Mouse (Mus musculus) kidney, postnatal 0 days (tissue): Measurements from ENCODE around the gene Slc11a1. TPM values are rescaled to one million over a fixed set of nuclear protein-coding genes. Genes with fewer than 3 reads are reported as not detected.
A peak's percentile ranks its signal among the peaks of the same experiment; 100 is the strongest.

Experiments used
- ATAC-seq: fragments of 200-750 bp; cut with Nextera tagmentation; replicated peaks from 2 replicates; pipeline ENCODE4 v1.8.0; 2017; ENCODE audit warnings: low read depth, moderate number of reproducible peaks, moderate TSS enrichment, moderate library complexity; ENCODE audit not compliant: low FRiP score
- DNase-seq: peaks from one replicate; pipeline ENCODE4 v3.0.0-alpha.2; 2016; ENCODE audit warnings: low spot score
- H3K27ac ChIP-seq: fragments of 300-500 bp; sonication (generic); 2 replicates; pipeline ENCODE4 v1.5.1; 2014; ENCODE audit warnings: mild to moderate bottlenecking
- H3K27me3 ChIP-seq: fragments of 300-500 bp; sonication (generic); 2 replicates; pipeline ENCODE4 v1.6.1; 2014; ENCODE audit warnings: low read length, mixed read lengths; ENCODE audit not compliant: insufficient read depth
- H3K36me3 ChIP-seq: fragments of 300-500 bp; sonication (generic); 2 replicates; pipeline ENCODE4 v1.6.1; 2014; ENCODE audit warnings: low read length, mixed read lengths; ENCODE audit not compliant: insufficient read depth
- H3K4me1 ChIP-seq: fragments of 300-500 bp; sonication (generic); replicated peaks from 2 replicates; pipeline ENCODE4 v1.6.1; 2014; ENCODE audit warnings: antibody characterized with exemption, low read length, mixed read lengths; ENCODE audit not compliant: insufficient read depth
- H3K4me2 ChIP-seq: fragments of 300-500 bp; sonication (generic); 2 replicates; pipeline ENCODE4 v1.6.1; 2014; ENCODE audit warnings: mild to moderate bottlenecking, low read length, moderate library complexity, mixed read lengths
- H3K4me3 ChIP-seq: fragments of 300-500 bp; sonication (generic); replicated peaks from 2 replicates; pipeline ENCODE4 v1.5.1; 2014; ENCODE audit warnings: low read depth, low read length
- H3K9ac ChIP-seq: fragments of 300-500 bp; sonication (generic); 2 replicates; pipeline ENCODE4 v1.6.1; 2014; ENCODE audit warnings: low read depth, low read length
- H3K9me3 ChIP-seq: fragments of 300-500 bp; sonication (generic); replicated peaks from 2 replicates; pipeline ENCODE4 v1.6.1; 2016; ENCODE audit warnings: low read length, inconsistent platforms, mixed read lengths
- CTCF ChIP-seq: IDR thresholded peaks from 2 replicates; pipeline ENCODE4 v1.5.1; 2016; ENCODE audit warnings: antibody characterized with exemption, low read depth, mild to moderate bottlenecking, moderate library complexity
- WGBS: fragments of 180-500 bp; shearing (Covaris S2); extraction: QIAGEN DNeasy Blood & Tissue Kit; methylation state at CpG from one replicate; pipeline ENCODE4 v1.1.7; 2014; 5-methylcytosine and 5-hydroxymethylcytosine counted together
- polyA plus RNA-seq: library from polyadenylated mRNA; unstranded; fragments of >200 nt; fragmentation: Nextera tagmentation; extraction: Ambion mirVana; gene quantifications from 2 replicates; pipeline ENCODE4 v1.2.1, GENCODE M21; 2015

The Slc11a1 gene
- polyA plus RNA-seq, 1 experiment from 2014 or later = 3.6 TPM

GRCm38 (mm10) chr1:74351185-74351769 lies 23.7 kb upstream of the Slc11a1 start:
- 95% methylated on average over 13 of the region's 13 CpGs for WGBS
- no peak overlapping the region for H3K4me3 ChIP-seq
- no peaks in the 10 kb centered on the region for H3K9me3 ChIP-seq
- no peak overlapping the region for H3K9ac ChIP-seq
- no peak for ATAC-seq
- H3K4me2 ChIP-seq = no peak overlapping the region
- DNase-seq = no peak
- H3K27ac ChIP-seq = no peak overlapping the region
- no peaks in the 10 kb centered on the region for H3K27me3 ChIP-seq
- peaks cover 15% of the 10 kb centered on the region; the same call in 1 of the 2 replicates for H3K36me3 ChIP-seq
- H3K4me1 ChIP-seq = no peaks in the 10 kb centered on the region
- TF ChIP-seq CTCF = no peak

GRCm38 (mm10) chr1:74352532-74353096 lies 22.4 kb upstream of the Slc11a1 start:
- Histone ChIP-seq H3K4me2 (no peak overlapping the region), H3K9me3 (no peaks in the 10 kb centered on the region), H3K27ac (no peak overlapping the region), H3K36me3 (peaks cover 15% of the 10 kb centered on the region; the same call in 1 of the 2 replicates), H3K4me1 (no peaks in the 10 kb centered on the region), H3K4me3 (no peak overlapping the region), H3K27me3 (no peaks in the 10 kb centered on the region), H3K9ac (no peak overlapping the region)
- 78% methylated on average over 5 of the region's 5 CpGs for WGBS
- TF ChIP-seq CTCF = no peak
- DNase-seq (no peak), ATAC-seq (no peak)

GRCm38 (mm10) chr1:74353453-74354229 lies 21.4 kb upstream of the Slc11a1 start:
- Histone ChIP-seq H3K4me2 (no peak overlapping the region), H3K9ac (no peak overlapping the region), H3K36me3 (peaks cover 15% of the 10 kb centered on the region; the same call in 1 of the 2 replicates), H3K9me3 (no peaks in the 10 kb centered on the region), H3K4me3 (no peak overlapping the region), H3K27me3 (no peaks in the 10 kb centered on the region), H3K4me1 (no peaks in the 10 kb centered on the region), H3K27ac (no peak overlapping the region)
- no peak for TF ChIP-seq CTCF
- DNase-seq (no peak), ATAC-seq (no peak)
- 92% methylated on average over 9 of the region's 9 CpGs for WGBS

GRCm38 (mm10) chr1:74357531-74357930 lies 17.5 kb upstream of the Slc11a1 start:
- Histone ChIP-seq H3K4me2 (no peak overlapping the region), H3K27me3 (no peaks in the 10 kb centered on the region), H3K4me3 (no peak overlapping the region), H3K9ac (no peak overlapping the region), H3K4me1 (no peaks in the 10 kb centered on the region), H3K9me3 (no peaks in the 10 kb centered on the region), H3K27ac (no peak overlapping the region), H3K36me3 (no peaks in the 10 kb centered on the region)
- no peak for TF ChIP-seq CTCF
- ATAC-seq (no peak), DNase-seq (no peak)

- 86% methylated on average over 5 of the region's 5 CpGs for WGBS
- no peak for ATAC-seq
These were observed 15.0 kb upstream of the Slc11a1 start for GRCm38 (mm10) chr1:74359952-74360517.

GRCm38 (mm10) chr1:74361812-74362211 lies 13.2 kb upstream of the Slc11a1 start, which contains the start of gene Catip:
Catip (plus strand) TSS chr1:74362108.
- H3K27ac ChIP-seq = no peak within 1 kb of the TSS
- DNase-seq (peak; percentile 97), ATAC-seq (peak; percentile 54; the same call in 1 of the 2 replicates)
- 0% methylated on average over 2 of the region's 2 CpGs for WGBS
- no peaks in the 10 kb centered on the region for H3K4me1 ChIP-seq
- peak; percentile 93 for TF ChIP-seq CTCF
- H3K4me2 ChIP-seq = no peak within 1 kb of the TSS; the same call in 1 of the 2 replicates
- no peaks in the 10 kb centered on the region for H3K9me3 ChIP-seq
- no peak within 1 kb of the TSS for H3K4me3 ChIP-seq
- no peaks in the 10 kb centered on the region for H3K36me3 ChIP-seq
- no peaks in the 10 kb centered on the region for H3K27me3 ChIP-seq
- H3K9ac ChIP-seq = no peak within 1 kb of the TSS

More at GRCm38 (mm10) chr1:74359952-74360517, 15.0 kb upstream of the Slc11a1 start:
- Histone ChIP-seq H3K27me3 (no peaks in the 10 kb centered on the region), H3K27ac (no peak overlapping the region), H3K9ac (no peak overlapping the region), H3K36me3 (no peaks in the 10 kb centered on the region), H3K4me3 (no peak overlapping the region), H3K9me3 (no peaks in the 10 kb centered on the region), H3K4me2 (no peak overlapping the region), H3K4me1 (no peaks in the 10 kb centered on the region)
- TF ChIP-seq CTCF = no peak
- DNase-seq = no peak
